Mouse (Mus musculus): ENCODE data around the gene Fez2.

GRCm38 (mm10) chr17:78435661-78436060, 17.7 kb upstream of the Fez2 start:
- TF ChIP-seq CTCF (IDR thresholded peaks at IDR 0.05; ENCODE audit: low read depth) (no peak), EP300 (optimal IDR thresholded peaks at IDR 0.05) (no peak)

All from stomach, postnatal 0 days (tissue).